Mouse (Mus musculus): ENCODE data around the gene Tmem51.

- no peak for TF ChIP-seq CTCF (IDR thresholded peaks at IDR 0.05; ENCODE audit: low read depth)
- no peak for TF ChIP-seq EP300 (IDR thresholded peaks at IDR 0.05; ENCODE audit: low read depth)
Observed at GRCm38 (mm10) chr4:142097871-142098270, 13.8 kb upstream of the Tmem51 start.

All from heart, postnatal 0 days (tissue).